Mouse (Mus musculus) spleen, adult 18-20 months (tissue): ENCODE measurements at regions not wholly inside any gene's neighbourhood (a gene's known extent, or its start where the extent isn't known, plus 50 kb on each side); places are given as distances from the start of the nearest gene placed in this dataset.
"Not testable (repeated sequence)": the region's sequence is repeated elsewhere in the genome, so short reads cannot be mapped to it uniquely, and the experiment has no call there.

Source experiments
- DNase-seq, 2 experiments: peaks; one replicate each; pipeline ENCODE4 v3.0.0; 2022; ENCODE audit warnings: mixed read lengths in 2 of 2

DNA sequence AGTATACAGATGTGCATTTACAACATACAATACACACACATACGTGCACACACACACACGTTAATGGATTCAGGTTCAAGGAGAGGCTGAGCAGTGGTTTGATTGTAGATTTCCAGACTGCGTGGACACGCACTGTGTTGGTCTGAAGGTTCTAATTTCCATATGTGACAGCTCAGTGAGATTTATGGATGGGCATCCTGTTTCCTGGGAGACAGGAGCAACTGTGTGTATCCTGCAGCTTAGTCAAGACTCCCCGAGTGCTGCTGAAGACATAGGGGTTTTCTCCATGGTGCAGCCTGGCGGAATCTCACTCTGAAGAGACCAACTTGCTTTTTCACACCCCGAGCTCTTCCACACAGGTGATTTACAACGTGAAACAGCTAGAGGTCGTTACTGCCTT lies 119.3 kb upstream of the Foxk1 start:
- DNase-seq: no peak

DNA sequence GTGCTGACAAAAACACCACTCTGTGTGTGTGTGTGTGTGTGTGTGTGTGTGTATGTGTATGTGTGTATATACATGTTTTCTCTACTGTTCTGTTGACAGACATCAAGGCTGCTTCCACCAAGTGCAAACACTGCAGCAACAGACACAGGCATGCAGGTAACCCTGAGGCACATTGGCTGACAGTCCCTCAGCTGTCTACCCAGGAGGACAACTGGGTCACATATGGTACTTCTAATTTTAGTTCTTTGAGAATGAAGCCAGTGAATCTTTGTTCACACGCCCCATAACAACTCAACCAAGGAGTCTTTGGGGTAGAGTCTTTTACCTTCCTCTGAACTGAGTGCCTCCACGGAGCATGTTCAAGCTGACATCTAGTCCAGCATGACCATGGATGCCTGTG lies 113.3 kb upstream of the Foxk1 start:
- DNase-seq: no peak

DNA sequence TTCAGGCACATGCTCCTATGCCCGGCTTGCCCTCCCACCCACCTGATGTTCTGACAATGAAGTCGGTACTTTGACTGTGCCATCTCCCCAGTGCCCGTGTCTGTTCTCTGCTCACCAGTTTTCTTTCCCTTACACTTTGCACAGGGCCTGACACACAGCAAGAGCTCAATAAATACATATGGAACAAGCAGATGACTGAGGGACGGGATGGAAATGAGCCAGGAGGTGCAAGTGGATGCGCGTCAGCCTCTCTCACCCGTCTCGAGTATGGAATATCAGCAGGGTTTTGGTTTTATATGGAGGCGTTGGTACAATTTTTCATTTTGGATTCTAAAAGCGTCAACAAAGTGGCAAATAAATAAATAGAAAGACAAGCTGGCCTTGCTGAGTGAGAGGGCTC lies 109.8 kb upstream of the Foxk1 start:
- no peak for DNase-seq

DNA sequence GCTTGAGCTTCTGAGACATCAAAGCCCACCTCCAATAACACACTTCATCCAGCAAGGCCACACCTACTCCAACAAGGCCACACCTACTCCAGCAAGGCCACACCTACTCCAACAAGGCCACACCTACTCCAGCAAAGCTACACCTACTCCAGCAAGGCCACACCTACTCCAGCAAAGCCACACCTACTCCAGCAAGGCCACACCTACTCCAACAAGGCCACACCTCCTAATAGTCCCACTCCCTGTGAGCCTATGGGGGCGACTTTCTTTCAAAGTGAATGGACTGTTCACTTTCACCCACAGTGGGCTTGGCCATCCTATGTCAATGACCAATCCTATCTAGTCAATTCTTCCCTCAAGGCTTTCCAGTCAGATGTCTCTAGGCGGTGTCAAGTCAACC lies 104.9 kb upstream of the Foxk1 start:
- not testable (repeated sequence) for DNase-seq

DNA sequence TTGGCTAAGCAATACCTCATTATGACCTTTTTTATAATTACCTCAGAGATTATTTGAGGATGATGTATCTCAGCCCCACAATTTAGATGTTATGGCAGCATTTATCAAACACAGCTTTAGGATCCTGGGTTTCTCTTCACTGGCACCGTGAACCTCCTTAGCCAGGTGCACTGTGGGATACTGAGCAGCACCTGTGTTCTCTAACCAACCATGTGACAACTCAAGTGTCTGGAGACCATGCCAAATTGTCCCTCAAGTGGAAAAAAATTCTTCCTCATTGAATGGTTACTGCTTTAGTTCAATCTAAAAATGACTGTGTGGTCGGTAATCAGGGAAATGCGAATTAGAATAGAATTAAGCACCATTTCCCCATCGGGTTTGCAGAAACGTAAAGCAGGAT lies 101.7 kb upstream of the Foxk1 start:
- no peak for DNase-seq

DNA sequence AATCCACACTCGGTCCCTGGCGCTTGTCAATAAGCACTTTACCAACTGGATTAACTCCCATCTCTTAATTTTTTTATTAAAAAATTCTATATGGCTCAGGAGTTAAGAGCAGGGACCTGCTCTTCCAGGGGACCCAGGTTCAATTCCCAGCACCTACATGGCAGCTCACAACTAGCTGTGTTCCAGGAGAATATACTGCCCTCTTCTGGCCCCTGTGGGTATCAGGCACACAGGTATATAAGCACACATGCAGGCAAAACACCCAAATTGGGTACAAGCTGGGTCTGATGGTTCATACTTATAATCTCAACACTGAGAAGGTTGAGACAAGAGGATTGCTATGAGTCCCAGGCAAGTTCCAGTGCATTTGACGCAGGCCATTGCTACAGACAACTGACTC lies 92.8 kb upstream of the Foxk1 start:
- no peak for DNase-seq

DNA sequence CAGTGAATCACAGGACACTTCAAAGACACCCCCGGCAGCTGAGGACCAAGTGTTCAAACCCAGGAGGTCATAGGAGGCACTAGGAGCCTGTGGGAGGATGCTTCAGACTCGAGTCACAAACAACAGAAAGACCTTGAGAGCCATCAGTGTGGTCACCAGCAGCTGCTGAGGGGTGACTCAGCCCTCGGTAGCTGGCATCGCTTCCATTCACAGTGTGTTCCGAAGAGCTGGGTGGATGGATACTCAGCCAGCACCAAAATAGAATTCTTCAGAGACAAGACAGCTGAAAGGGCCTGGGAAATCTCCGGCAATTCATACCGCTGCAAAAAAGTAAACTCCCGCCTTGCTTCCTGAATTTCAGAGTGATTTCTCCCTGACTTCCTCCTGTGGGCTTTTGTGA lies 87.4 kb upstream of the Foxk1 start:
- DNase-seq: no peak

DNA sequence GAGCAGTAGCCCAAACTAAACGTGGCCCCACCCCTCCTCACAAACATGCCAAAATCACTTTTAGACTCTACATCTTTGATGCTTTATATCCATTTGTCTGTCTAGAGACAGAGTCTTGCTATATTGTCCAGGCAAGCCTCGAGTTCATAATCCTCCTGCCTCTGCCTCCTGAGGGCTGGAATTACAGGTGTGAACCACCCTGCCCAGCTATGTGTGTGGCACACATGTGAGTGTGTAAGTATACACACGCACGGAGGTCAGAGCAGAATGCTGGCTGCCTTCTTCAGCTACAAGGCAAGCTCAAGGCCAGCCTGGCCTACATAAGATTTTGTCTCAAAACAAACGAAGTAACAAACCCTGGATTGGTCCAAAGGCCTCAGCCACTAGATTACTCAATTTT lies 86.8 kb upstream of the Foxk1 start:
- DNase-seq: no peak

DNA sequence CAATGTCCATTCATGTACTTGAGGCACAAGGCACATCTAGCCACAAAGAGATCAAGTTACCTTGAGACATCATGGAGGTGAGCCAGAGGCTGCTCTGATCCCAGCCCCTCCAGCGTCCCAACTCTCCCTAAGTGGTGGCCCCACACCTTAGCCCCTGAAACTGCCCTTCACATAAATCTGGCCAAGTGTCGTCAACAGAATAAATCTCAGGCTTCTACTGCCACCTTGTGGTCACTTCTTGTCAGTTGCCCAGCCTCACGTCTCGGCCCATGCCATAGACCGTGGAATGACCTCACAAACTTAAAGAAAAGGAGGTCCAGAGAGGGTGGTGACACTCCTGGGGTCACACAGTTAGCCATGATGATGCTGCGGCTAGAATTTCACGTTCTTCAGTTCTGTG lies 82.0 kb upstream of the Foxk1 start:
- DNase-seq: peak; percentile 18 to 52

DNA sequence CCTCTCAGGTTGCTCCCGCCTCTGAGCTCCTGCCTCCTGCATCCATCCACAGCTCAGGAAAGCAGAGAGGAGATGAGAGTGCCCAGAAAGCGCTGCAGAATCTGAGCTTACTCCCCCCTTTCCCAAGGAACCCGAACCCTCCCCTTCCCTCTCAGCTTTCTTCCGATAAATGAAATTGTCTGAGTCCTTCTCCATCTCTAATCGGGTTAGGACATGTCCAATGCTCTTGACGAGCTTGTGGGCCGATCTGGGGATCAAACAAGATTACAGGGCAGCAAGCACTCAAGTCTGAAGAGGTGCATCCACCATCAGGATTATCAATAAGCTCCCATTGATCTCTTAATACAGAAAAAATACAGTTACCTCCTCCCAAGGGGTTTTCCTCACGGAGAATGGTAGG lies 80.0 kb upstream of the Foxk1 start:
- DNase-seq: no peak

DNA sequence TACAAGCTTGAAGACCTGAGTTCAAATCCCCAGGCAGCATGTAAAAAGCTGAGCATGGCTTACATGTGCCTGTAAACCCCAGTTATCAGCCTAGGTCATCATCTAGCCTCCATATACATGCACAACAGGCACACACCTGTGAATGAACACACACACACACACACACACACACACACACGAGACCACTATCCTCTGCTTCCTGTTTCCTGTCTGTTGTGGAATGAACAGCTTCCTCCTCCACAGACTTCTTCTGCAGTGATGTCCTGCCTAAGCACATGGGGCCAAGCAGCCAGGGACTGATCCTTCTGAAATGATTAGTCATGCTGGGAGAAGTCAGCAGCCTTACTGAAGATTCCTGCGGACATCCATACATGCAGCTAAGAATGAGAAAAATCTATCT lies 76.4 kb upstream of the Foxk1 start:
- DNase-seq: no peak

DNA sequence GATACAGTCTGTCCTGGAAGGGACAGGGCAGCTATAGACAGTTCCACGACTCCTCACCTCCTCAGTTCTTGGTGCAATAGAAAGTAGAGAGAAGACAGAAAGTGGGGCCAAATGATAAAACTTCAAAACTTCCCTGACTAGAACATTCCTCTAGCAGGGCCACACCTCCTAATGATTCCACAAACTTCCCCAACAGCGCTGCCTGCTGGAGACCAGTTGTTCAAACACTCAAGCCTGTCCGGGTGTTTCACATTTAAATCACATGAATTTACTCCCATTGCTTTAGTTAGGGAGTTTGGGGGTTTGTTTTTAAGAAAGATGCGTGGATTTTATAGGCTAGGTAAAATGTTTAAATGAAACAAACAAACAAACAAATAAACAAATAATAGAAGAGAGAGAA lies 75.7 kb upstream of the Foxk1 start:
- DNase-seq: peak in 1 of 2 experiments; percentile 5

DNA sequence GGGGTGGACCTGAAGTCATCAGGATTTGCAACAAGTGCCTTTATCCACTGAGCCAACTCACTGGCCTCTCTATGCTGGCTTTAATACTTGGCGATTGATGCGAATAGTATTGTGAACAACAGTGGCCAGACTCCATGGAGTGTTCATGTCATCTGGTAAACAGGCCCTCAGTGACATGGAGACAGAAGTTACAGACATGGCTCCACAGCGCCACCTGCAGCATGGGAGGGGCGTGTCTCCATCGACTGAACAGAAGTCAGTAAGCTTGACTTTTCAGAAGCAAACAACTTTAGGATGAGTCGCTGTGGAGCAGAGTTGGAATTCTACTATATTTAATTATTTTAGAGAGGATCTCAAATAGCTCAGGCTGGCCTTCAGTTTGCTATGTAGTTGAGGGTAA lies 74.0 kb upstream of the Foxk1 start:
- DNase-seq: peak in 1 of 2 experiments; percentile 49

DNA sequence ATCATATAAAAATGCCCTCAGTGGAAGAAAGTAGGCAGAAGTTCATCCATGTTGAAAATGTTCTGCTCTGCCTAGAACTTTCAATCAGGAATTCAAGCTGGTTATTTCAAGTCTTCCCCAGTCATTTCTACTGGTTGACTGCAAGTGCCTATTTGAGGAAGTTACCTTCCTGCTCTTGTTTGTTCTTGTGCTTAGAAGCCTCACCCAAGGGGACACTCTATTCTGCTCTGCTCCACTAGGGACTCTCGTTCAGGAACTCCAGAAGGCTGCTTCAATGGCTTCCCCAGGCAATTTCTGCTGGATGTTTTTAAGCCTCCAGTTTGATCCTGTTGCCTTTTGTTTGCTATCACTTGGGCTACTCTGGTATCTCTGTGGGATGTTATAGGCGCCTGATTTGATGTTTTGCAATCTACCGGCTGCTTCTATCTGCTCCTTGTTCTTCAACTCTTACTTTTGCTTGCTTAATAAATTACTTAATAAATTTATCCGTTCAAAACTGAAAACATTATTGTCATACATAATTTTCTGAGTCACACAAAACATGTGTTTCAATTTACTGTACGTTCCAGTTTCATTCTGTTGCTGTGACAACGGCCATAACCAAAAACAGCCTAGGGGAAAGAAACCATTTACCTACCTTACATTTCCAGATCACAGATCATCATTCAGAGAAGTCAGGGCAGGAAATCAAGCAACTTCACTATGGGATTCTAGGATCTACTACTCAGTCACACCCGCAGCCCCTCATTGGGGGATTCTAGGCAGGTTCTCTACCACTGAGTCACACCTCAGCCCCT lies 71.4 kb upstream of the Foxk1 start:
- DNase-seq: no peak

DNA sequence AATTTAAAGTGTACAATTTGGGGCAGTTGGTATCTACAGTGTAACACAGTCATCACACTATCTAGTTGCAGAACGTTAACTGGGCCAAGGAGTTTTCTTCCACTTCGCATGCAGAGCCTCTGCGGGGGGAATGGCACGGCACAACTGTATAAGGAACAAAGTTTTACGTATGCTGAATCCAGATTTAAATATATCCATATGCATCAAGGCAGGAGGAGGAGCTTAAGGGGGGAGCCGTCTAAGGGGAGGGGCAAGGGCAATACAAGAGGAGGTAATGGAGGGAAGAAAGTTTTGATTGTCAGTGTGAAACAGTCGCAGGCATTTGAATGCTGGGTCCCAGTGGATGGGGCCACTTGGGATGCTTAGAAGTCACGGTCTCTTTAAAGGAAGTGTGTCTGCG lies 68.6 kb upstream of the Foxk1 start:
- no peak for DNase-seq

DNA sequence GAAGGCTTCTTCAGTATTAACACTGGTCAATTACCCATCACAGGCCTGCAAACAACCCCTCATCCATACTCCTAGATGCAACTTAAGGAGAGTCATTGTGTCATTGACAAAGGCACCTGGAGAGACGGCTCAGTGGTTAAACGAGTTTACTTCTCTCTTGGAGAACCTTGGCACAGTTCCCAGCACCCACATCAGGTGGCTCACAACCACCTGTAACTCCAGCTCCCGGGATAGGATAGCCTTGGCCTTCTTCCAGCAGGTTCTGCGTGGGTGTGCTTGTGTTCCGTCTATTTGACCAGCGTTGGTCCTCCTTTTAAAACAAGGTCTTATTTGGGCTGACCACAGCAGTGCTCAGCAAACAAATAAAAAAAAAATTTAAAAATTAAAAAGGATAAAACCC lies 63.9 kb upstream of the Foxk1 start:
- no peak for DNase-seq

DNA sequence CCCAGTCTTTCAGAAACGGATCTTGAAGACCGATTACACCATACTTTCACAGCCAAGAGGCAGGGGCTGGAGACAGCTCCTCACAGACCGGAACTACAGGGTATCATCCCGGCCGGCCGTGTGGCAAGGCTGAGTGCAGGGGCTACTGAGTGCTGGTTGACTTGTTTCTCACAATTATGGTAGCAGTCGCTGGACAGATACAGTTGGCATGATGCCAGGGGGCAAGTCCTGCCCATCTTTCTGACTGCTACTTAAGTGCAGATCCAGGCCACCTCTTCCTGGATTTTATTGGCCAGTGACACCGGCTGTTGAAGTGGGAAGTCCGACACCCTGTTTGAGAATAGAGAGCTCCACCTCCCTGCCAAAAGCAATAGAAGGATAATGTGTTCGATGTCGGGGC lies 63.2 kb upstream of the Foxk1 start:
- no peak for DNase-seq

DNA sequence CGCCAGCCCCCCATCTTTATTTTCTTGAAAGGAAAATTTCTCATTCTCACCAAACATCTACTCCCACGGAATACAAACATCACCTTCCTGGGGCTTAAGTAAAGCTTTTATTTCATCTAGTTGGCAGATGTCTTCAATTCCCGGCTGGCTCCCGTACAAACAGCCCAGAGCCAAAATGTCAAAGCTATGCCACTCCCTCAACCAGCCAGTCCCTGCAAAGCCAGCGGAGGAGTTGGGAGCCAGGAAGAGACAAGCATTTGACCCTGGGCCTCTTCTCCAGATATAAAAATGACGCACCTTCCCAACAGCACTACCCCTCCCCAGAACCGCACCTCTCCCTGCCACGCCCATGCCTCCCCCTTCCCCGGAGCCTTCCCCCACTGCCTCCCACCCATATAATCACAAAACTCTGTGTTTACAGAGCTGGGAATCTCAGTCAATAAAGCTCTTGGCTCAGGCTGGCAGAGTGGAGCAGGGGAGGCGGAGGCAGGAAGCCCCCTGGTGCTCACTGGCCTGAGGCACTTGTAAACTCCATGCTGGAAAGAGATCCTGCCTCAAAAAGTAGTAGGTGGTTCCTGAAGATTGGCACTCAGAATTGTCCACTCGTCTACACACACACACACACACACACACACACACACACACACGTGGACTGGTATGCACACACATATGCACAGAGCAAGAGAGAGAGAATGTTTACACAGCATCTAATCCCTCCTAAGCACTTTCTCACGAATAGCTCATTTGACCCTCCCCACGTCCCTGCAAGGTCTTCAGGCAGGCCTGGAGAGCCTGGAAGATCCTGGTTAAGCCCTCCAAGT lies 60.9 kb upstream of the Foxk1 start:
- DNase-seq: no peak

DNA sequence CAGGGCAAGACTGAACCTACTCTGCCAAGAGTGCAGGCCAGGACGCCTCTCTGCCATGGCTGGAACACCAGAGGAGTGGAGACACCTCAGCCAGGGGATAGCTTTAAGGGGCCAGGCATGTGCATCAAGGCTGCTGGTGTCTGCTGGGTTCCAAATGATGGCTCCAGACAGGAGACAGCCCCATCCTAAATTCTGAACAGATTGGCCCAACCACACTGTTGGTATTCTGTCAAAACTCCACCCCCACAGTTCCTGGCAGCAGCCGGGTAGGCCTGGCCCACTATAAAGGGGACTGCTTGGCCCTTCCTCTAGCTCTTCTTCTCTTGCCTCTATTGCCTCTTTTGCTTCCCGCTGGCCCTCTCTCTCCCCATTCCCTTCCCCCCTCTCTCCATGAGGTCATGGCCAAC lies 60.3 kb upstream of the Foxk1 start:
- DNase-seq: no peak

DNA sequence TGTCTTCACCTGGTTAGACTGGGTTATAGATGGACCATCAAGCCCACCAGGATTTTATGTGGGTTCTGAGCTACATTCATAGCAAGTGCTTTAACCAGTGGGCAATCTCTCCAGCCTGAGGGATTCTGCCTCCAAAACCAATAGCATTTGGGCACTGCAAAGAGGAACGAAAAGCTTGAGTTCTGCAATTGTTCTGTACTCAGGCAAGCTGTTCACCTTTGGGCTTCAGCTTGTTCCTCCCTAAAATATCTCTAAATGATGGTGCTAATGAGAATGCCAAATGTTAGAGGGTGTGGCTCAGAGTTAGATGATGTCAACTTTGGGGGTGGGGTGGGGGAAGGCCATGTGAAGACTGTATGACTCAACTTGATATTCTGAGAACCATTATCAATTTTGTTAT lies 54.8 kb upstream of the Foxk1 start:
- DNase-seq: no peak

DNA sequence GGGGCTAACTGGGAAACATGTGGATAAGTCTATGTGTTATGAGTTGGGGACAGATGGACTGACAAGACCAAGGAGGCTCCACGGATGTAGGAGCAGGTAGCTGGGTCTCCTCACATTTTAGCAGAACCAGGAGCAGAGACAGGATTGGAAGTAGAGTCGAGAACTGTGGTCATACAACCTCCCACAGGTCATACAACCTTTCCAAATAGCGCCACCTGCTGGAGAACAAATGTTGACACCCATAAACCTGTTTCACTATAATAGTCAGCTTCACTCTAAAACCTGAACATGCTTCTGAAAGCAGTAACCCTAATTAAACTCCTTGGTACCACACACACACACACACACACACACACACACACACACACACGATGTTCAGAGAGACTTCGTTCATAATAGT lies 50.7 kb upstream of the Foxk1 start:
- no peak for DNase-seq
